Mouse (Mus musculus): ENCODE data around the gene Myadml2. TPM values are rescaled to one million over a fixed set of nuclear protein-coding genes. Genes with fewer than 3 reads are reported as not detected.

The Myadml2 gene
- total RNA-seq (2014; rRNA removed) (1.5 and 1.6 TPM in 2 replicates), polyA plus RNA-seq (2015; fragmentation: Nextera tagmentation; extraction: Ambion mirVana) (1.4 and 1.7 TPM in 2 replicates)

DNA sequence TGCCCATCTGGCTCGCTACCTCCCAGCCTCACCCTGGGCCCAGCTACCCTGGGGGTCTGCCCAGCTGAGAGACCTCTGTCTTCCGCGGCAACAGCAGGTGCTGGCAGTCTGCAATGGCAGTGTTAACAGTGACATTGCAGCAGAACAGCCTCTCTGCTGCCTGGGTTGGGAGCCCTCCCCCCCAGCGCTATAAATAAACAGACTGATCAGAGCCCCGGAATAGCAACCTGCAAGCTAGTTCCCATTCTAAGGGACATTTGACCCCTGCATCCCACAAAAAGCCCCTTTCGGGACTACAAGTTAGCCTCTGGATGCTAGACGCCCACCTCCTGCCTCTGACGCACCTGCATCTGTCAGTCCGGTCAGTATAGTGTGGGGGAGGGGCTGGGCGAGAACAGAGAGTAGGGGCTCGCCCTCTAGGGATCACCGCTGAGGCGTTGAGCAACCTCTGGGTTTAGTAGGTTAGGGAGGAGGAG lies at the start of gene Myadml2:
Myadml2 (minus strand) TSS at position 158 of the 476 bp plus-strand sequence.
- H3K36me3 ChIP-seq (ENCODE audit: insufficient read depth, low read length), result no peaks in the 10 kb centered on the region
- peak within 1 kb of the TSS; percentile 42; the same call in 1 of the 2 replicates for H3K9ac ChIP-seq (replicated peaks; ENCODE audit: low read length, poor library complexity, severe bottlenecking)
- H3K27ac ChIP-seq (ENCODE audit: low read depth, low read length), result no peak within 1 kb of the TSS
- H3K4me1 ChIP-seq (ENCODE audit: insufficient read depth, low read length), result peaks cover 5% of the 10 kb centered on the region; the same call in 1 of the 2 replicates
- DNase-seq (ENCODE audit: low spot score) (no peak), ATAC-seq (ENCODE audit: low FRiP score) (no peak)
- WGBS, result 8% methylated on average over 13 of the region's 13 CpGs
- H3K27me3 ChIP-seq (ENCODE audit: insufficient read depth, low read length), result no peaks in the 10 kb centered on the region
- H3K4me3 ChIP-seq (ENCODE audit: low read depth, low read length), result peak within 1 kb of the TSS; percentile 28
- H3K4me2 ChIP-seq (ENCODE audit: low read depth, low read length, poor library complexity, severe bottlenecking), result peak within 1 kb of the TSS; percentile 50
- no peaks in the 10 kb centered on the region for H3K9me3 ChIP-seq (ENCODE audit: low read length)
- TF ChIP-seq CTCF (IDR thresholded peaks at IDR 0.05), result no peak

GRCm38 (mm10) chr11:120697741-120698140 lies 49.8 kb upstream of the Myadml2 start:
- 63% methylated on average over 10 of the region's 10 CpGs for WGBS
- H3K9ac ChIP-seq (replicated peaks; ENCODE audit: low read length, poor library complexity, severe bottlenecking), result no peak overlapping the region
- ATAC-seq (ENCODE audit: low FRiP score) (no peak), DNase-seq (ENCODE audit: low spot score) (no peak)
- TF ChIP-seq CTCF (IDR thresholded peaks at IDR 0.05), result no peak
- H3K4me1 ChIP-seq (ENCODE audit: insufficient read depth, low read length), result no peaks in the 10 kb centered on the region
- H3K9me3 ChIP-seq (ENCODE audit: low read length), result no peaks in the 10 kb centered on the region
- peaks cover 14% of the 10 kb centered on the region for H3K36me3 ChIP-seq (ENCODE audit: insufficient read depth, low read length)
- H3K27ac ChIP-seq (ENCODE audit: low read depth, low read length), result no peak overlapping the region
- no peak overlapping the region for H3K4me3 ChIP-seq (ENCODE audit: low read depth, low read length)
- H3K27me3 ChIP-seq (ENCODE audit: insufficient read depth, low read length), result no peaks in the 10 kb centered on the region
- H3K4me2 ChIP-seq (ENCODE audit: low read depth, low read length, poor library complexity, severe bottlenecking), result no peak overlapping the region

DNA sequence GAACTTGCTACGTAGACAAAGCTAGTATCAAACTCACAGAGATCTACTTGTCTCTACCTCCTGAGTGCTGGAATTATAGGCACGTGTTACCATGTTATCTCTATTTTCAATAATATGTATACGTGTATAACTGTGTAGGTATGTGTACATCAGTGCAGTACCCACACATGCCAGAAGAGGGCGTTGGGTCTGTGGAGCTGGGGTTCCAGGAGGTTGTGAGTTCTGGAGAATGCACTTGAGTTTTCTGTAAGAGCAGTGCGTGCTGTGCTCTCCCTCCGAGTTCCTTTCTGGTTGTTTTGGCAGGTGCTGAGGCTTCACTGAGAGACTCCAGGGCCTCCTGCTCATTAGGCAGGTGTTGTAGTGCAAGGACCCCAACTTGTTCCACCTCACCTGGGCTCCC lies 48.6 kb upstream of the Myadml2 start:
- DNase-seq (ENCODE audit: low spot score), result no peak
- Histone ChIP-seq H3K9ac (replicated peaks; ENCODE audit: low read length, poor library complexity, severe bottlenecking) (no peak overlapping the region), H3K27ac (ENCODE audit: low read depth, low read length) (no peak overlapping the region), H3K4me1 (ENCODE audit: insufficient read depth, low read length) (no peaks in the 10 kb centered on the region), H3K4me2 (ENCODE audit: low read depth, low read length, poor library complexity, severe bottlenecking) (no peak overlapping the region), H3K36me3 (ENCODE audit: insufficient read depth, low read length) (peaks cover 10% of the 10 kb centered on the region), H3K9me3 (ENCODE audit: low read length) (no peaks in the 10 kb centered on the region), H3K27me3 (ENCODE audit: insufficient read depth, low read length) (no peaks in the 10 kb centered on the region), H3K4me3 (ENCODE audit: low read depth, low read length) (no peak overlapping the region)
- TF ChIP-seq CTCF (IDR thresholded peaks at IDR 0.05), result peak; percentile 56
- WGBS, result 89% methylated on average over 6 of the region's 6 CpGs
- ATAC-seq (ENCODE audit: low FRiP score), result no peak

DNA sequence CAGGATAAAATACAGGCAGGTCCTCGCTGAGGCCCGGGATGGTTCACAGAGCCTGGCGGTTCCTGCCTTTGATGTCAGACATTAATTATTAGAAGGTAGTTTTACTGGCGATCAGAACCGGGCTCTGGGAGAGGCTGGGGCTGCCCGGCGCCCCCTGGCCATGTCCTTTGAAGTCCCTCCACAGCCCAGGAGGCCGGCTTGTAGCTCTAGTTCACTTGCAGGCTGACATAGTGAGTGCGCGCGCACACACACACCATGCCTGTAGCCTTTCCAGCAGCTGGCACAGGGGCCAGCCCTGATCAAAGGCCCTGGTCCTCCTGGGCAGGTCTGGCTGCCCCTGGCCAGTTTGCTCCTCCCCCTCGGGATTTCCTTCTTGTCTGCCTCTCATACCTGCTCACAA lies 47.7 kb upstream of the Myadml2 start:
- no peaks in the 10 kb centered on the region for H3K9me3 ChIP-seq (ENCODE audit: low read length)
- ATAC-seq (ENCODE audit: low FRiP score) (no peak), DNase-seq (ENCODE audit: low spot score) (no peak)
- H3K4me2 ChIP-seq (ENCODE audit: low read depth, low read length, poor library complexity, severe bottlenecking), result no peak overlapping the region
- H3K4me3 ChIP-seq (ENCODE audit: low read depth, low read length), result no peak overlapping the region
- WGBS, result 36% methylated on average over 12 of the region's 12 CpGs
- TF ChIP-seq CTCF (IDR thresholded peaks at IDR 0.05), result no peak
- H3K27me3 ChIP-seq (ENCODE audit: insufficient read depth, low read length), result no peaks in the 10 kb centered on the region
- H3K36me3 ChIP-seq (ENCODE audit: insufficient read depth, low read length), result peaks cover 10% of the 10 kb centered on the region
- no peaks in the 10 kb centered on the region for H3K4me1 ChIP-seq (ENCODE audit: insufficient read depth, low read length)
- H3K9ac ChIP-seq (replicated peaks; ENCODE audit: low read length, poor library complexity, severe bottlenecking), result no peak overlapping the region
- no peak overlapping the region; the same call in 1 of the 2 replicates for H3K27ac ChIP-seq (ENCODE audit: low read depth, low read length)

GRCm38 (mm10) chr11:120695184-120695583 lies 47.2 kb upstream of the Myadml2 start:
- Histone ChIP-seq H3K9ac (replicated peaks; ENCODE audit: low read length, poor library complexity, severe bottlenecking) (no peak overlapping the region), H3K27ac (ENCODE audit: low read depth, low read length) (no peak overlapping the region), H3K9me3 (ENCODE audit: low read length) (no peaks in the 10 kb centered on the region), H3K4me2 (ENCODE audit: low read depth, low read length, poor library complexity, severe bottlenecking) (no peak overlapping the region), H3K4me1 (ENCODE audit: insufficient read depth, low read length) (no peaks in the 10 kb centered on the region), H3K4me3 (ENCODE audit: low read depth, low read length) (no peak overlapping the region), H3K27me3 (ENCODE audit: insufficient read depth, low read length) (no peaks in the 10 kb centered on the region), H3K36me3 (ENCODE audit: insufficient read depth, low read length) (peaks cover 10% of the 10 kb centered on the region)
- no peak for TF ChIP-seq CTCF (IDR thresholded peaks at IDR 0.05)
- ATAC-seq (ENCODE audit: low FRiP score), result 0 out of 2 replicates have a peak, but pooled peaks have one; percentile 20
- peak; percentile 59 for DNase-seq (ENCODE audit: low spot score)
- 16% methylated on average over 4 of the region's 4 CpGs for WGBS

DNA sequence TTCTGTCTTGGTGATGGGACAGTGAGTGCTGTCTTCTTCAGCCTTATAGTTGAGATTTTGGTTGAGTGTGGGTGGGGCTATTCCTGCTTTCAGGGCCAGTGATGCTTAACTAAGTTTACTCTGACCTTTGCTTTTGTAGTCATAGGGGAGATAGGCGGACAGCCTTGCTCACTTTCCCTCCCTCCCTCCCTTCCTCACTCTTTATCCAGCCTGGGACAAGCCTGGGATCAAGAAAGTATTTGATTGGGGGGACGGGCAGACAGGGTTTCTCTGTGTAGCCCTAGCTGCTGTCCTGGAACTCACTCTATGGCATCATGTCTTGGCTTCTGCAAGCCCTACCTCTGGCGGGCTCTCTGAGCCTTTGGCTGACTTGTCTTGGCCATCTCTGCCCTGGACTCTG lies 45.5 kb upstream of the Myadml2 start:
- DNase-seq (ENCODE audit: low spot score), result no peak
- Histone ChIP-seq H3K27ac (ENCODE audit: low read depth, low read length) (no peak overlapping the region), H3K36me3 (ENCODE audit: insufficient read depth, low read length) (peaks cover 11% of the 10 kb centered on the region), H3K4me1 (ENCODE audit: insufficient read depth, low read length) (no peaks in the 10 kb centered on the region), H3K4me3 (ENCODE audit: low read depth, low read length) (no peak overlapping the region), H3K9ac (replicated peaks; ENCODE audit: low read length, poor library complexity, severe bottlenecking) (no peak overlapping the region), H3K27me3 (ENCODE audit: insufficient read depth, low read length) (no peaks in the 10 kb centered on the region), H3K4me2 (ENCODE audit: low read depth, low read length, poor library complexity, severe bottlenecking) (no peak overlapping the region), H3K9me3 (ENCODE audit: low read length) (no peaks in the 10 kb centered on the region)
- no peak for TF ChIP-seq CTCF (IDR thresholded peaks at IDR 0.05)
- ATAC-seq (ENCODE audit: low FRiP score), result no peak
- 67% methylated on average over 3 of the region's 3 CpGs for WGBS

All from midbrain, postnatal 0 days (tissue).